Mouse (Mus musculus): ENCODE results near the gene Gm26992. TPM values are rescaled to one million over a fixed set of nuclear protein-coding genes. Genes with fewer than 3 reads are reported as not detected.
A peak's percentile ranks its signal among the peaks of the same experiment; 100 is the strongest.

Gm26992 gene
- polyA plus RNA-seq, 1 experiment from 2014 or later: not detected

GRCm38 (mm10) chrX:103518798-103519197 is 97.0 kb downstream of the Gm26992 start:
- no peak for ATAC-seq (replicated peaks; ENCODE audit: insufficient number of reproducible peaks, low FRiP score, low TSS enrichment)
- Histone ChIP-seq H3K36me3 (ENCODE audit: control insufficient read depth, insufficient read depth, low read length) (no peaks in the 10 kb centered on the region), H3K4me2 (no peak overlapping the region), H3K9ac (ENCODE audit: low read depth, low read length) (no peak overlapping the region), H3K27me3 (ENCODE audit: control insufficient read depth, insufficient read depth, low read length) (no peaks in the 10 kb centered on the region), H3K9me3 (replicated peaks; ENCODE audit: control insufficient read depth, low read length) (no peaks in the 10 kb centered on the region), H3K4me3 (ENCODE audit: low read depth, low read length) (no peak overlapping the region), H3K27ac (ENCODE audit: low read depth, low read length) (no peak overlapping the region), H3K4me1 (ENCODE audit: control insufficient read depth, insufficient read depth, low read length) (no peaks in the 10 kb centered on the region)
- 67% methylated on average over 2 of the region's 2 CpGs for WGBS (ENCODE audit: insufficient replicate concordance)

- ATAC-seq (replicated peaks; ENCODE audit: insufficient number of reproducible peaks, low FRiP score, low TSS enrichment): no peak
Observed at GRCm38 (mm10) chrX:103519547-103519946, 97.7 kb downstream of the Gm26992 start.

DNA sequence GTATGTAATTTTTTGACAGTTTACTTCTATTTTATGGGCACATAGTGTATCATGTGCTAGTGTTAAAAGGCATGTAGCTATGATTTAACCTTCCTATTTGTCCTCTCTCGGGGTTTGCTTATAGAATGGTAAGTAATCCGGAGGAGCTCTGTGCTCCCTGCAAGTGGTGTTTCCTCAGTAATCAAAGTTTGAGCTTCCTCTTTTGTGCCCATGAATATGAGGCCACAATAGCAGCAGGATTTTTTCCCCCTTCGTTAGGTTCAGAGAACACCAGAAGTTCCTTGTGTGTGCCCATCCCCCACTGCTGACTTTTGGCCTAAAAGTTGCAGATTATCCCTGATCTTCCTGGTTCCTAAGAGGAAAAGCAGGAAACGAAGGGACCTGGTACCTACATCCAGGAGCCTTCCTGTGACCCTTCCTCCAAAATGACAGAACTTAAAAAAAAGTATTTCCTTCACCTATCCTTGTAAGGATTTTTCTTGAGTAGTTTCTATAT is 99.5 kb downstream of the Gm26992 start:
- H3K4me3 ChIP-seq (ENCODE audit: low read depth, low read length): no peak overlapping the region
- no peak overlapping the region for H3K27ac ChIP-seq (ENCODE audit: low read depth, low read length)
- WGBS (ENCODE audit: insufficient replicate concordance): 71% methylated on average over 4 of the region's 4 CpGs
- H3K4me2 ChIP-seq: no peak overlapping the region
- H3K4me1 ChIP-seq (ENCODE audit: control insufficient read depth, insufficient read depth, low read length): no peaks in the 10 kb centered on the region
- no peak overlapping the region for H3K9ac ChIP-seq (ENCODE audit: low read depth, low read length)
- H3K36me3 ChIP-seq (ENCODE audit: control insufficient read depth, insufficient read depth, low read length): no peaks in the 10 kb centered on the region
- H3K27me3 ChIP-seq (ENCODE audit: control insufficient read depth, insufficient read depth, low read length): no peaks in the 10 kb centered on the region
- ATAC-seq (replicated peaks; ENCODE audit: insufficient number of reproducible peaks, low FRiP score, low TSS enrichment): no peak
- H3K9me3 ChIP-seq (replicated peaks; ENCODE audit: control insufficient read depth, low read length): no peaks in the 10 kb centered on the region

More at GRCm38 (mm10) chrX:103519547-103519946, 97.7 kb downstream of the Gm26992 start:
- H3K4me3 ChIP-seq (ENCODE audit: low read depth, low read length): no peak overlapping the region
- no peaks in the 10 kb centered on the region for H3K36me3 ChIP-seq (ENCODE audit: control insufficient read depth, insufficient read depth, low read length)
- H3K9ac ChIP-seq (ENCODE audit: low read depth, low read length): no peak overlapping the region
- no peaks in the 10 kb centered on the region for H3K4me1 ChIP-seq (ENCODE audit: control insufficient read depth, insufficient read depth, low read length)
- H3K4me2 ChIP-seq: no peak overlapping the region
- no peaks in the 10 kb centered on the region for H3K9me3 ChIP-seq (replicated peaks; ENCODE audit: control insufficient read depth, low read length)
- WGBS (ENCODE audit: insufficient replicate concordance): 77% methylated on average over 3 of the region's 3 CpGs
- H3K27ac ChIP-seq (ENCODE audit: low read depth, low read length): no peak overlapping the region
- no peaks in the 10 kb centered on the region for H3K27me3 ChIP-seq (ENCODE audit: control insufficient read depth, insufficient read depth, low read length)

GRCm38 (mm10) chrX:103529185-103529584 is 107.4 kb downstream of the Gm26992 start:
- Histone ChIP-seq H3K4me3 (ENCODE audit: low read depth, low read length) (peak overlapping the region; percentile 12; the same call in 1 of the 2 replicates), H3K9ac (ENCODE audit: low read depth, low read length) (0 out of 2 replicates have a peak overlapping the region, but pooled peaks have one; percentile 5), H3K4me1 (ENCODE audit: control insufficient read depth, insufficient read depth, low read length) (0 out of 2 replicates have a peak, but pooled peaks cover 3% of the 10 kb centered on the region), H3K36me3 (ENCODE audit: control insufficient read depth, insufficient read depth, low read length) (no peaks in the 10 kb centered on the region), H3K4me2 (peak overlapping the region; percentile 55), H3K27me3 (ENCODE audit: control insufficient read depth, insufficient read depth, low read length) (no peaks in the 10 kb centered on the region), H3K9me3 (replicated peaks; ENCODE audit: control insufficient read depth, low read length) (no peaks in the 10 kb centered on the region), H3K27ac (ENCODE audit: low read depth, low read length) (no peak overlapping the region)
- ATAC-seq (replicated peaks; ENCODE audit: insufficient number of reproducible peaks, low FRiP score, low TSS enrichment): peak; percentile 49; the same call in 1 of the 2 replicates
- under 1% methylated on average over 23 of the region's 23 CpGs for WGBS (ENCODE audit: insufficient replicate concordance)

Other genes with a start within 250 kb of the Gm26992 start
- gene Nap1l2, start 235.4 kb upstream of the Gm26992 start, polyA plus RNA-seq (2014; fragmentation: Nextera tagmentation; extraction: Ambion mirVana): 1.1 and 1.4 TPM in 2 replicates
- gene Cdx4, start 100.6 kb upstream of the Gm26992 start, polyA plus RNA-seq (2014; fragmentation: Nextera tagmentation; extraction: Ambion mirVana): not detected in 2 replicates
- gene Chic1, start 65.5 kb upstream of the Gm26992 start, polyA plus RNA-seq (2014; fragmentation: Nextera tagmentation; extraction: Ambion mirVana): 3.9 and 4.7 TPM in 2 replicates
- 0.27 TPM in 1 of 2 replicates, not detected in the other for gene Tsx, start 7.5 kb upstream of the Gm26992 start, polyA plus RNA-seq (2014; fragmentation: Nextera tagmentation; extraction: Ambion mirVana)
- not detected in 2 replicates for gene Zcchc13, start 208.6 kb downstream of the Gm26992 start, polyA plus RNA-seq (2014; fragmentation: Nextera tagmentation; extraction: Ambion mirVana)